Mouse (Mus musculus): ENCODE results near the gene Lgr6. TPM values are rescaled to one million over a fixed set of nuclear protein-coding genes. Genes with fewer than 3 reads are reported as not detected.

The Lgr6 gene
- total RNA-seq, 2 experiments from 2014 or later: 1.2 to 1.6 TPM

DNA sequence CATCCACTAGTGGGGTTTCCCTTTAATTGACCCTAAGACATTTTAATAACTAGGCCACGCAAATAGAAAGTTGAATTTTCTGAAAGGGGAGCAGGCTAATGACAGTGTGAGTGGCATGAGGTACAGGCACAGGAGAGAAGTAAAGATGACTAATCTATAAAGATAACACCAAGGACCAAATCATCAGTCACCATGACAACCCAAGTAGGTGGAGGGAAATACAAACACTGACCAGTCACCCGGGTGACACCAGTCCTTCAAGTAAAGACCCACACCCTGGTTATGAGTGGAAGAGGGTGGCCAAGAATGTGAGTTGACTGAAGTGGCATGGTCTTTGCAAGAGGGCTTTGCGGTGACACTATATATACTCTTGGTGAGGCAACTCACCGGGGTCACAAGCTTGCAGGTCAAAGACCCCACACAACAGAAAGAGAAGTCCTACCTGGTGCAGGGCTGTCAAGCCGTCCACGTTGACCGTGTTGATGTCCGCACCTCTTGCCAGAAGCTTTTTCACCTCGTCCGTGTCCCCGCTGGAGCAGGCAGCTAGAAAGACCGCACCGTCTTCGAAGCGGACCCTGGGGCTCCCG is 149.9 kb downstream of the Lgr6 start:
- no peak for DNase-seq

DNA sequence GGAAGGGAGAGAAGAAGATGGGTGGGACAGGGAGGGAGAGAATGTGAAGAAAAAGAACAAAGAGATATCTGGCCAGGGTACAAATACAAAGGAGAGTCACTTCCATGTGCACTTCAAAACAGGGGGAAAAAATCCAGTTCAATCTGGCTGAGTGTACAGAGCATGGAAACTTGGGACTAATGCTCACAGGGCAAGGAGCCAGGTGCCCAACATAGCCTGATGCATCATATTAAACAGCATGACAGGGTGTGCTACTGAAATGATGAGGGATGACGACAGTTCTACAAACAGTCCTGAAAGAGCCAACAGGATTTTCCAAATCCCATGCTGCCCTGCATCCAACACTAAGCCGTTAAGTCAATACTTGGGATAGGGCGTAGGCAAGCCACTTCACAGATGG is 155.1 kb downstream of the Lgr6 start:
- DNase-seq: no peak

DNA sequence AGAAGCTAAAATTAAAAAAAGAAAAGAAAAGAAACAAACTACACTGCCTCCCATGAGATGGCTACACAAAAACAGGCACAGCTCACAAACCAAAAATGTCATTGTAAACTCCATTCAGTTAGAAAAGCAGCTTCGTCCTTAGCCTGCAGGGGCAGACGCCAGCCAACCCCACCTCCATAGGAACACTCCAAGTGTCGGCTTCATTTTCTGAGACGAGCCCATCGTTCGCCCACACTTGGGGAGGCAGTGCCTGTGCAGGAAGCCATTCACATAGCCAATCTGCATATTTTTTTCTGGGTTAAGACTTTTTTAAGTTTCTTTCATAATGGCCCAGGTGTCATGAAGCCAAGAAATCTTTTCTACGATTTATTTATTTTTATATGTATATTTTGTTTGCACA is 157.5 kb downstream of the Lgr6 start:
- DNase-seq: no peak

DNA sequence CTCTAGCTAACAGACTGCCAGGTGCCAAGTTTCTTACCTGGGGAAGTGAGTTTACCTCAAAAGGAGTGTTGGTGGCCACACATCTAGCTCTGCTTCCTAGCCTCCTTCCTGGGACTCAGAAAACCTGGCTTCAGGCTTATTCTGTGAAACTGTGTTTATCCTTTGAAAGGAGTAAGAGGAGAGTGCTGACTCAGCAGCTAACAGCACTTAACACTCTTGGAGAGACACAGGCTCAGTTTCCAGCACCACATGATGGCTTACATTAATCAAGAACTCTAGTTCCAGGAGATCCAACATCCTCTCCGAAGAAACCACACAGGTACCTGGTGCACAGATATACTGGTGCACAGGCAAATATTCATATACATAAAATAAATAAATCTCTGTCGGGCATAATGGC is 162.2 kb downstream of the Lgr6 start:
- DNase-seq: no peak

DNA sequence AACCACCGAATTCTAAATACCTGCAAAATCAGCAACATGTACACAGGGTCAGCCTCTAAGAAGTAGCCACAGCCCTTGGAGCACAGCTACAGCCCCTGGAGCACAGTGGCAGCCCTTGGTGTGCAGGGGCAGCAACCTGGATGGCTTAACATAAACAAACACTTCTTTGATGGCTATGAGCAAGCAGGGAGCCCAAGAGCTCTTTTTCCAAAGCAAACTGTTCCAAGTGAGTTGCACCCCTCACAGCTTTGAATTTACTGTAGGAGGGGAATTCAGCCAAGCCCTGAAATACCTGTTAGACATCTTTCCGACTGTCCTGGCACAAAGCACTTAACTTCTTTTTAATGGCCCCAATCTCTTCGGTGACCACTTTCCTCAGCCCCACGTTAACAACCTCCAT is 164.2 kb downstream of the Lgr6 start:
- no peak for DNase-seq

DNA sequence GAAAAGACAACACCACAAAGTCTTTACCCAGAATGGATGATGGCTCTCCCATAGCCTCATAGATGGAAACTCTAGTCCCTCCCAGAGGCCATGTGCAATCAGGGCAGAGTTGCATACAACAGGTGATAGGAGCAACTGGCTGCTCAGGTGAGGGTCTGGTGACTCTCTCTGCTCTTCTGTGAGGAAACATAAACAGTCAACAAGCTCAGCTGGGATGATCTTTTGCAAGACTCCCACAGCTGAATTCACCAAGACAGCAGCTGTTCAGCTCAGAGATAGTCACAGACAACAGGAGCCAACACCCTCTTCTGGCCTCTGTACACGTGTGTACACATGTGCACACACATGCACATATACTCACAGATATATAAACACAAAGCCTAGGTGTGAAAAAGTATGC is 166.8 kb downstream of the Lgr6 start:
- no peak for DNase-seq

DNA sequence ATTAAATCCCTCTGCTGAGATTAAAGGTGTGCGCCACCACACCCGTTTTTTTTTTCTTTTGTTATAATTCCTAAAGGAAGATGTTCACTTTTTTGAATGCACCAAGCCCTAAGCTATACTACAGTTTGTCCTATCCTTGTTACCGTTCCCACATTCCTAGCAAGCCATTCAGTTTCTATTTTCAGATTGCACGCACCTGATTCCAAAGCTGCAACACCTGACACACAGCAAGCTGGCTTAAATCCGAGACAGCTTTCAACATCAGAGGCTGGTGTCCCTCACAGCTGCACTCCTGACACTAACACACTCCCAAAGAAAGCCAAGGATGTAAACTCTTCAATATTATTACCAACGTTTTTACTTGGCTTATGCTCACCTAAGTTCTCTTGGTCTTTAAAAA is 168.7 kb downstream of the Lgr6 start:
- no peak for DNase-seq

Other genes starting within 250 kb of the Lgr6 start
- 100 to 1,000 TPM; 199 to 221 TPM for gene Ppp1r12b, start 149.3 kb downstream of the Lgr6 start, total RNA-seq (2021)
- 1 to 10 TPM; 7.2 to 8.8 TPM for gene Ube2t, start 142.7 kb downstream of the Lgr6 start, total RNA-seq (2021)
- gene Ptpn7, start 27.4 kb upstream of the Lgr6 start, total RNA-seq (2021): 1 to 10 TPM in 1 of 2 experiments, under 1 TPM in 1; 0.38 to 1.1 TPM
- 10 to 100 TPM; 32.3 to 39.9 TPM for gene Arl8a, start 41.5 kb upstream of the Lgr6 start, total RNA-seq (2021)
- gene Gpr37l1, start 62.4 kb upstream of the Lgr6 start, total RNA-seq (2021): 1 to 10 TPM; 2.0 to 2.6 TPM
- gene Elf3, start 153.3 kb upstream of the Lgr6 start, total RNA-seq (2021): under 1 TPM; 0.23 to 0.25 TPM
- 10 to 100 TPM; 11.4 to 16.8 TPM for gene Rnpep, start 178.8 kb upstream of the Lgr6 start, total RNA-seq (2021)
- gene Timm17a, start 208.5 kb upstream of the Lgr6 start, total RNA-seq (2021): 100 to 1,000 TPM; 201 to 217 TPM
- gene Lmod1, start 219.5 kb upstream of the Lgr6 start, total RNA-seq (2021): 1 to 10 TPM; 2.5 to 3.7 TPM

Data from gastrocnemius, postnatal 10 days (tissue).